Mouse (Mus musculus): ENCODE results near the gene Krtap6-2. TPM values are rescaled to one million over a fixed set of nuclear protein-coding genes. Genes with fewer than 3 reads are reported as not detected.

Krtap6-2 gene
- polyA plus RNA-seq (2014; fragmentation: Nextera tagmentation; extraction: Ambion mirVana), result not detected in 2 replicates

- H3K4me3 ChIP-seq (ENCODE audit: low read depth, low read length), result no peak within 1 kb of the TSS
- H3K4me1 ChIP-seq (ENCODE audit: insufficient read depth), result no peaks in the 10 kb centered on the region
- 89% methylated on average over 3 of the region's 3 CpGs for WGBS
- no peak within 1 kb of the TSS for H3K9ac ChIP-seq
- no peak within 1 kb of the TSS for H3K27ac ChIP-seq (ENCODE audit: low read depth)
- TF ChIP-seq CTCF (IDR thresholded peaks at IDR 0.05; ENCODE audit: low read depth), result no peak
- no peaks in the 10 kb centered on the region for H3K27me3 ChIP-seq (ENCODE audit: insufficient read depth, low read length)
- ATAC-seq (ENCODE audit: insufficient read depth) (no peak), DNase-seq (no peak)
- H3K36me3 ChIP-seq (ENCODE audit: insufficient read depth), result no peaks in the 10 kb centered on the region
- H3K9me3 ChIP-seq (ENCODE audit: low read depth, low read length), result no peaks in the 10 kb centered on the region
- no peak within 1 kb of the TSS for H3K4me2 ChIP-seq
Measured at GRCm38 (mm10) chr16:89420011-89420410, at the start of gene Krtap6-2. Krtap6-2 (minus strand) TSS chr16:89420111.

GRCm38 (mm10) chr16:89461189-89461588 lies 41.3 kb upstream of the Krtap6-2 start:
- no peak overlapping the region for H3K4me2 ChIP-seq
- no peaks in the 10 kb centered on the region for H3K36me3 ChIP-seq (ENCODE audit: insufficient read depth)
- H3K4me3 ChIP-seq (ENCODE audit: low read depth, low read length), result no peak overlapping the region
- no peak overlapping the region for H3K27ac ChIP-seq (ENCODE audit: low read depth)
- ATAC-seq (ENCODE audit: insufficient read depth), result no peak
- no peaks in the 10 kb centered on the region for H3K27me3 ChIP-seq (ENCODE audit: insufficient read depth, low read length)
- no peak overlapping the region for H3K9ac ChIP-seq
- DNase-seq, result no peak
- H3K9me3 ChIP-seq (ENCODE audit: low read depth, low read length), result no peaks in the 10 kb centered on the region
- no peaks in the 10 kb centered on the region for H3K4me1 ChIP-seq (ENCODE audit: insufficient read depth)
- no peak for TF ChIP-seq CTCF (IDR thresholded peaks at IDR 0.05; ENCODE audit: low read depth)
- 39% methylated on average over 5 of the region's 5 CpGs for WGBS

GRCm38 (mm10) chr16:89429586-89429985 lies 9.7 kb upstream of the Krtap6-2 start:
- H3K36me3 ChIP-seq (ENCODE audit: insufficient read depth), result no peaks in the 10 kb centered on the region
- no peak overlapping the region for H3K27ac ChIP-seq (ENCODE audit: low read depth)
- no peaks in the 10 kb centered on the region for H3K4me1 ChIP-seq (ENCODE audit: insufficient read depth)
- DNase-seq (no peak), ATAC-seq (ENCODE audit: insufficient read depth) (no peak)
- no peak overlapping the region for H3K4me2 ChIP-seq
- TF ChIP-seq CTCF (IDR thresholded peaks at IDR 0.05; ENCODE audit: low read depth), result no peak
- H3K9ac ChIP-seq, result no peak overlapping the region
- no peaks in the 10 kb centered on the region for H3K27me3 ChIP-seq (ENCODE audit: insufficient read depth, low read length)
- H3K9me3 ChIP-seq (ENCODE audit: low read depth, low read length), result no peaks in the 10 kb centered on the region
- 72% methylated on average over 2 of the region's 2 CpGs for WGBS
- no peak overlapping the region for H3K4me3 ChIP-seq (ENCODE audit: low read depth, low read length)

- no peak overlapping the region for H3K27ac ChIP-seq (ENCODE audit: low read depth)
- no peaks in the 10 kb centered on the region for H3K9me3 ChIP-seq (ENCODE audit: low read depth, low read length)
- no peak overlapping the region for H3K9ac ChIP-seq
- 72% methylated on average over 5 of the region's 5 CpGs for WGBS
- no peak for ATAC-seq (ENCODE audit: insufficient read depth)
- peak; percentile 2 for DNase-seq
- no peaks in the 10 kb centered on the region for H3K36me3 ChIP-seq (ENCODE audit: insufficient read depth)
- no peaks in the 10 kb centered on the region for H3K4me1 ChIP-seq (ENCODE audit: insufficient read depth)
- no peaks in the 10 kb centered on the region for H3K27me3 ChIP-seq (ENCODE audit: insufficient read depth, low read length)
- no peak for TF ChIP-seq CTCF (IDR thresholded peaks at IDR 0.05; ENCODE audit: low read depth)
- no peak overlapping the region for H3K4me2 ChIP-seq
- no peak overlapping the region for H3K4me3 ChIP-seq (ENCODE audit: low read depth, low read length)
Measured at GRCm38 (mm10) chr16:89425310-89425709, 5.4 kb upstream of the Krtap6-2 start.

GRCm38 (mm10) chr16:89416311-89416710 lies 3.6 kb downstream of the Krtap6-2 start:
- no peak for TF ChIP-seq CTCF (IDR thresholded peaks at IDR 0.05; ENCODE audit: low read depth)
- H3K4me2 ChIP-seq, result no peak overlapping the region
- H3K9ac ChIP-seq, result no peak overlapping the region
- H3K27me3 ChIP-seq (ENCODE audit: insufficient read depth, low read length), result no peaks in the 10 kb centered on the region
- H3K4me1 ChIP-seq (ENCODE audit: insufficient read depth), result no peaks in the 10 kb centered on the region
- no peaks in the 10 kb centered on the region for H3K36me3 ChIP-seq (ENCODE audit: insufficient read depth)
- no peak overlapping the region for H3K4me3 ChIP-seq (ENCODE audit: low read depth, low read length)
- no peak for ATAC-seq (ENCODE audit: insufficient read depth)
- H3K27ac ChIP-seq (ENCODE audit: low read depth), result no peak overlapping the region
- 75% methylated on average over 3 of the region's 3 CpGs for WGBS
- DNase-seq, result no peak
- H3K9me3 ChIP-seq (ENCODE audit: low read depth, low read length), result no peaks in the 10 kb centered on the region

DNA sequence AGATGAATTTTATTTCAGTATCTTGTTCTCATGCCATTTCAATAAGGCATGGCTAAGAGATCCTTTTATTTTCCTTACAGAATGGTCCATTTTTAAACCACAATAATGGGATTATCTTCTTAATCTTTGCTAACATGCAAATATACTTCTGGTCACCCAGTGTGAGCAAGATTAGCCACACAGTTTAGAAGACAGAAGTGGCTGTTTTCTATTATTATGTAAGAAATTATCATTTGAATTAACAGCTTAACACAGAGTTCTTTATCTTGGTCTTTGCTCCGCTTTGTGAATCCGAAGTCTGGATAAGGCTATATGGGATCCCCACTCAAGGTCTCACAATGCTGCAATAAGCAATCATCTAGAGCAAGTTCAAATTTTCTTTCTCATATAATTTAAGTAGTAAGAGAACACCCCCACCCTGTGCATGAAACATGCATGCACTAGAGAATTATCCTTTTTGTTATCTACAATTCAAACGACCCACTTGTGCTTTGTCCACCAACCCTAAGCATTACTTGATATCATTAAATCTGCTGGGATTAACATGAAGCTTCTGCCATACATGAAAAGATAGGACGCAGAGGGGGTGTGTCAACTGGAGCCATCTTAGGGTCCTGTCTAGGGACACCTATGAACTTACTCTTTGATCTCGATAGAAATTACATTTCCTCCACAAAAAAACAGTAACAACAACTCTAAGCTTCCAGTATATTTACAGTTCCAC lies 9.4 kb downstream of the Krtap6-2 start:
- no peak for DNase-seq
- WGBS, result 82% methylated on average over 5 of the region's 5 CpGs
- H3K27me3 ChIP-seq (ENCODE audit: insufficient read depth, low read length), result no peaks in the 10 kb centered on the region
- no peak overlapping the region for H3K27ac ChIP-seq (ENCODE audit: low read depth)
- H3K9ac ChIP-seq, result no peak overlapping the region
- no peaks in the 10 kb centered on the region for H3K9me3 ChIP-seq (ENCODE audit: low read depth, low read length)
- H3K4me2 ChIP-seq, result no peak overlapping the region
- no peak for ATAC-seq (ENCODE audit: insufficient read depth)
- TF ChIP-seq CTCF (IDR thresholded peaks at IDR 0.05; ENCODE audit: low read depth), result no peak
- H3K36me3 ChIP-seq (ENCODE audit: insufficient read depth), result no peaks in the 10 kb centered on the region
- H3K4me3 ChIP-seq (ENCODE audit: low read depth, low read length), result no peak overlapping the region
- H3K4me1 ChIP-seq (ENCODE audit: insufficient read depth), result no peaks in the 10 kb centered on the region

GRCm38 (mm10) chr16:89403768-89404167 lies 16.1 kb downstream of the Krtap6-2 start, which contains the start of gene Krtap21-1:
Krtap21-1 (minus strand) TSS chr16:89403868.
- Histone ChIP-seq H3K4me1 (ENCODE audit: insufficient read depth) (no peaks in the 10 kb centered on the region), H3K36me3 (ENCODE audit: insufficient read depth) (no peaks in the 10 kb centered on the region), H3K9me3 (ENCODE audit: low read depth, low read length) (no peaks in the 10 kb centered on the region), H3K9ac (no peak within 1 kb of the TSS), H3K4me2 (no peak within 1 kb of the TSS), H3K4me3 (ENCODE audit: low read depth, low read length) (no peak within 1 kb of the TSS), H3K27me3 (ENCODE audit: insufficient read depth, low read length) (no peaks in the 10 kb centered on the region), H3K27ac (ENCODE audit: low read depth) (no peak within 1 kb of the TSS)
- ATAC-seq (ENCODE audit: insufficient read depth), result no peak
- TF ChIP-seq CTCF (IDR thresholded peaks at IDR 0.05; ENCODE audit: low read depth), result no peak
- no peak for DNase-seq
- WGBS, result 66% methylated on average over 2 of the region's 2 CpGs
